Mouse (Mus musculus) liver, adult 2 months (tissue): Measurements from ENCODE around the gene Mettl21c. TPM values are rescaled to one million over a fixed set of nuclear protein-coding genes. Genes with fewer than 3 reads are reported as not detected.
A peak's percentile ranks its signal among the peaks of the same experiment; 100 is the strongest.

Experiments
- DNase-seq: peaks from one replicate; pipeline ENCODE4 v3.0.0-alpha.2; 2011; ENCODE audit warnings: low read depth, low spot score; ENCODE audit errors: extremely low read depth
- H3K27ac ChIP-seq: fragments of 200-500 bp; replicated peaks from 2 replicates; pipeline ENCODE4 v1.5.1; 2012; ENCODE audit warnings: low read depth, mild to moderate bottlenecking, control low read depth, inconsistent platforms, low read length; ENCODE audit not compliant: insufficient read depth
- H3K27me3 ChIP-seq: fragments of 200-500 bp; 2 replicates; pipeline ENCODE4 v1.6.1; 2012; ENCODE audit warnings: mild to moderate bottlenecking, moderate library complexity, low read length, inconsistent platforms; ENCODE audit not compliant: control insufficient read depth, insufficient read depth
- H3K36me3 ChIP-seq: fragments of 200-500 bp; 2 replicates; pipeline ENCODE4 v1.6.1; 2012; ENCODE audit warnings: low read length, inconsistent platforms; ENCODE audit not compliant: control insufficient read depth, insufficient read depth
- H3K4me1 ChIP-seq: fragments of 200-500 bp; 2 replicates; pipeline ENCODE4 v1.6.1; 2011; ENCODE audit warnings: low read length; ENCODE audit not compliant: control insufficient read depth, insufficient read depth
- H3K4me3 ChIP-seq: fragments of 200-500 bp; 2 replicates; pipeline ENCODE4 v1.5.1; 2011; ENCODE audit warnings: low read depth, mild to moderate bottlenecking, control low read depth, low read length, moderate library complexity; ENCODE audit not compliant: insufficient read depth
- H3K79me2 ChIP-seq: fragments of 200-500 bp; 2 replicates; pipeline ENCODE4 v1.6.1; 2012; ENCODE audit warnings: inconsistent platforms, mild to moderate bottlenecking, low read length, moderate library complexity; ENCODE audit not compliant: control insufficient read depth, insufficient read depth
- H3K9ac ChIP-seq: fragments of 200-500 bp; 2 replicates; pipeline ENCODE4 v1.6.1; 2012; ENCODE audit warnings: low read depth, mild to moderate bottlenecking, control low read depth, inconsistent platforms, low read length
- CTCF ChIP-seq: fragments of 200-500 bp; IDR thresholded peaks from 2 replicates; pipeline ENCODE4 v1.5.1; 2011; ENCODE audit warnings: low read depth, low read length, control low read depth
- POLR2A ChIP-seq: fragments of 200-500 bp; IDR thresholded peaks from 2 replicates; pipeline ENCODE4 v1.6.1; 2011; ENCODE audit warnings: low read length, control low read depth; ENCODE audit not compliant: insufficient read depth; ENCODE audit errors: extremely low read depth
- WGBS: fragments of 180-500 bp; shearing (Covaris S2); methylation state at CpG from one replicate; pipeline ENCODE4 v1.1.7; 2018; 5-methylcytosine and 5-hydroxymethylcytosine counted together
- polyA plus RNA-seq: library from polyadenylated mRNA; depleted of rRNA; stranded (reverse); fragments of >200 nt; gene quantifications from 2 replicates; pipeline ENCODE4 v1.2.3, GENCODE M21; 2012
- total RNA-seq: library from RNA; depleted of rRNA; stranded (reverse); fragments of >200 nt; gene quantifications from 2 replicates; pipeline ENCODE4 v1.2.3, GENCODE M21; 2014

Mettl21c gene
- total and polyA plus RNA-seq, 2 experiments: not detected

GRCm38 (mm10) chr1:44015556-44015955 is 4.3 kb downstream of the Mettl21c start:
- H3K4me3 ChIP-seq: no peak overlapping the region
- no peaks in the 10 kb centered on the region for H3K27me3 ChIP-seq
- H3K27ac ChIP-seq: no peak overlapping the region
- H3K36me3 ChIP-seq: no peaks in the 10 kb centered on the region
- no peaks in the 10 kb centered on the region for H3K4me1 ChIP-seq
- DNase-seq: peak; percentile 87
- TF ChIP-seq POLR2A: no peak
- WGBS: 21% methylated on average over 2 of the region's 2 CpGs
- H3K79me2 ChIP-seq: no peaks in the 10 kb centered on the region
- H3K9ac ChIP-seq: no peak overlapping the region

DNA sequence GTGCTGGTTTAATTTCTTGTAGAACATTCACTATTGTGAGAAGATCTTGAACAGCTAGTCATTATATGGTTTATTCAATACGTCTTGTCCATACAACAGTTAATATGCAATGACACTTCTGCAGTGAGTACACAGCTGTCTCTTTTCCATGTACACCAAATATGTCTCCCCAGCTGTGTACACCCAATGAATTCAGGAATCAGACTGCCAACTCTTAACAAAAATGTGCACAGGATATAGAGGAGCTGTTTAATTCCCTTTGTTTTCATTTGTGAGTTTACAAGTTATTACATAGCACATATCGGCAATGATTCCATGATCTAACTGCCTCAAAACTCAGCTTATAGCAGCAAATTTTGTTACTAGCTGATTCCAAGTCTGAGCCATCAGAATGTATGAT is 15.3 kb downstream of the Mettl21c start:
- TF ChIP-seq CTCF (no peak), POLR2A (no peak)
- Histone ChIP-seq H3K79me2 (no peaks in the 10 kb centered on the region), H3K36me3 (peaks cover 37% of the 10 kb centered on the region), H3K9ac (no peak overlapping the region), H3K27me3 (no peaks in the 10 kb centered on the region), H3K4me3 (no peak overlapping the region), H3K27ac (no peak overlapping the region), H3K4me1 (no peaks in the 10 kb centered on the region)
- 98% methylated on average over 2 of the region's 2 CpGs for WGBS
- no peak for DNase-seq

GRCm38 (mm10) chr1:43996914-43997589 is 22.8 kb downstream of the Mettl21c start:
- Histone ChIP-seq H3K4me1 (no peaks in the 10 kb centered on the region), H3K9ac (no peak overlapping the region), H3K27ac (no peak overlapping the region), H3K36me3 (peaks cover 46% of the 10 kb centered on the region), H3K4me3 (no peak overlapping the region), H3K79me2 (no peaks in the 10 kb centered on the region), H3K27me3 (no peaks in the 10 kb centered on the region)
- DNase-seq: no peak
- WGBS: over 99% methylated on average over 4 of the region's 4 CpGs
- TF ChIP-seq CTCF: no peak
- TF ChIP-seq POLR2A: no peak

- no peaks in the 10 kb centered on the region for H3K27me3 ChIP-seq
These were observed 48.7 kb downstream of the Mettl21c start for GRCm38 (mm10) chr1:43971089-43971488.

DNA sequence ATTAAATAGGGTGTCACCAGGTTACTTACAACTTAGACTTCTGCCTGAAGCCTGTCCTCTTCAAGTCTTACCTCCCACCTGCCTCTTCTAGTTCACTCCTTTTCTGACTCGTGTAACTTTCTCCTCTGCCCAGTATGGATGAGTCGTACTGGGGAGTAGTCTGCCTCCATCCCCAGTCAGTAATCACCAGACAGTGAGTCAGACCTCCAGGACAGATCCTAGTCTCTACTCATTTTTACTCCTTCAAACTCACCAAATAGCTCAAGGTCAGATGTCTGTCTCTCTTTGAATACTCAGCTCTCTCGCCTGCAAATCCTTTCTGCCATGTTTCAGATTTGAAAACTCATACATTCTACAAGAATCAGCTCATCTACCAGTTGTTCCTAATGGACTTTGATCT is 50.5 kb downstream of the Mettl21c start:
- H3K36me3 ChIP-seq: peaks cover 47% of the 10 kb centered on the region
- TF ChIP-seq CTCF: no peak
- TF ChIP-seq POLR2A: no peak
- H3K79me2 ChIP-seq: peaks cover 2% of the 10 kb centered on the region; the same call in 1 of the 2 replicates
- no peak for DNase-seq
- H3K4me1 ChIP-seq: no peaks in the 10 kb centered on the region
- no peak overlapping the region for H3K27ac ChIP-seq
- no peaks in the 10 kb centered on the region for H3K27me3 ChIP-seq
- no peak overlapping the region for H3K9ac ChIP-seq
- WGBS: 91% methylated on average over 3 of the region's 3 CpGs
- H3K4me3 ChIP-seq: no peak overlapping the region

More at GRCm38 (mm10) chr1:43971089-43971488, 48.7 kb downstream of the Mettl21c start:
- no peak overlapping the region for H3K4me3 ChIP-seq
- no peaks in the 10 kb centered on the region for H3K79me2 ChIP-seq
- no peaks in the 10 kb centered on the region for H3K4me1 ChIP-seq
- TF ChIP-seq POLR2A (no peak), CTCF (no peak)
- peaks cover 55% of the 10 kb centered on the region for H3K36me3 ChIP-seq
- DNase-seq: no peak
- H3K9ac ChIP-seq: no peak overlapping the region
- WGBS: 74% methylated on average over 3 of the region's 3 CpGs
- no peak overlapping the region for H3K27ac ChIP-seq

- Histone ChIP-seq H3K4me3 (no peak overlapping the region), H3K4me1 (no peaks in the 10 kb centered on the region), H3K79me2 (peaks cover 4% of the 10 kb centered on the region; the same call in 1 of the 2 replicates), H3K27me3 (no peaks in the 10 kb centered on the region), H3K27ac (no peak overlapping the region), H3K9ac (no peak overlapping the region), H3K36me3 (peaks cover 37% of the 10 kb centered on the region)
- 89% methylated on average over 4 of the region's 4 CpGs for WGBS
- no peak for TF ChIP-seq CTCF
- TF ChIP-seq POLR2A: no peak
- no peak for DNase-seq
These were observed 53.1 kb downstream of the Mettl21c start for GRCm38 (mm10) chr1:43966756-43967155.
